In the genomic region with DNA sequence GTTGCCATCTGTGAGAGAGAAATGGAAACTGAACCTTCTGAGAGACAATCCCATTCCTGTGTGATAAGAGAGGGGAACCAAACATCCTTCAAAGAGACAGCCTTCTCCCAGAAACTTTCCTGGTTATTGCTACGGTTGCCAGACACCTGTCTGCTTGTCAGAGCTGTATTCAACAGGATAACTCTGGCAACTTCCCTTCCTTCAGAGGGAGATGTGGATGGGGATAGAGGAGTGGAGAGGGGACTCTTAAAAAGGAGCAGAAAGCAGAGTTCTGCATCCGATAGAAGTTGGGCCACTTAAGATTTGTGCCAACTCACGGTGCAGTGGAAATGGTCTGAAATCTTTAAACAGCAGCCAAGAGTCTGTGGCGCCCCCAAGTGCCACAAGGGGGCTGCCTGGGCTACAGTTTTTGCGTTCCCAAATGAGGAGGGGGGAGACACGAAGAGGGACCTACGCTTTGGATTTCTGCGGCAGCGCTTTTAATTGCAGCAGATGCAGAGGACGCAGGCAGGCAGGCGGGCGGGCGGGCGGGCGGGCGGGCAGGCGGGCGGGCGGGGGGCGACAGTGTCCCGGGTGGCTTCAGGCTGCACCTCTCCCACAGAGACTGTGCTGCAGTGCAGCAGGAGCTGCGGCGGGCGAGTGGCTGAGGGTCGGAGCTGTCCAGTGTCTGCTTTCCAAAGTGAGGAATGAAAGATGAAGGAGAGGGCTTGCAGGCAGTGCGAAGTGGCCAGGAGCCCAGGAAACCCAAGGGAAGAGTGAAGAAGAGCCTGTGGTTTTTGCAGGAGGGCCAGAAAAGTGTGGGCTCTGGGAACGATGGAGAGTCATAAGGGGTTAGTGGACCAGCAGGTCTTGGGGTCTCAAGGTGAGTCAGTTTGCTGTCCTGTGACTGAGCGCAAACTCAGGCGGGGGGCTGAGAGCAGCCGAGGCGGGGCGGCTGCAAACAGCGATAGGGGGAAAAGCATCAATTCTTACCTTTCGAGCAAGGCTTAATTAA, we compare ENCODE assay signal across 9 mouse cellular contexts. TPM values are rescaled to one million over a fixed set of nuclear protein-coding genes. Genes with fewer than 3 reads are reported as not detected.
DNase-seq lines count a peak whose midpoint lies in the region; ATAC-seq lines count a peak whose summit lies in the region.
"Had no signal": no experiment of that assay in that cellular context is flagged by ENCODE, and none has a peak within 500 bp of the region (broad histone marks: within the 10 kb centered on the region; RNA-seq: fewer than 3 reads in every experiment).

No protein-coding gene starts in this region.

- no peak for ATAC-seq in hindbrain, embryonic 15.5 days (ENCODE audit: low FRiP score, low read depth)
- ATAC-seq in midbrain, embryonic 14.5 days (ENCODE audit: low FRiP score, low TSS enrichment), result no peak

- no peak overlapping the region for H3K9ac ChIP-seq in hindbrain, embryonic 15.5 days
- no peak overlapping the region for H3K9ac ChIP-seq in midbrain, embryonic 14.5 days (replicated peaks; ENCODE audit: low read length)

- DNase-seq in heart, embryonic 10.5 days (ENCODE audit: low spot score), result no peak
- no peak for DNase-seq in heart, postnatal 4 days
- peak; percentile 69 for DNase-seq in embryo, embryonic 11 days
- peak; percentile 62 for DNase-seq in midbrain, embryonic 14.5 days
- DNase-seq in MN1 (ENCODE audit: low spot score), result no peak
- DNase-seq in layer of hippocampus, adult 18-20 months (ENCODE audit: low spot score in 2 of 2), result no peak
- DNase-seq in gastrocnemius, postnatal 36 days, result no peak
- DNase-seq: adrenal gland, postnatal 10 days had no signal

- peak overlapping the region; percentile 37 for H3K4me3 ChIP-seq in heart, embryonic 10.5 days
- H3K4me3 ChIP-seq in hindbrain, embryonic 15.5 days, result peak overlapping the region; percentile 21
- H3K4me3 ChIP-seq in midbrain, embryonic 14.5 days (replicated peaks; ENCODE audit: low read depth, low read length), result peak overlapping the region; percentile 28

- no peaks in the 10 kb centered on the region for H3K9me3 ChIP-seq in heart, embryonic 10.5 days
- no peaks in the 10 kb centered on the region for H3K9me3 ChIP-seq in hindbrain, embryonic 15.5 days
- H3K9me3 ChIP-seq in midbrain, embryonic 14.5 days (ENCODE audit: control insufficient read depth, low read length), result no peaks in the 10 kb centered on the region

- intact Hi-C loops in gastrocnemius, postnatal 36 days (cut with DNase I), result no loop called here

- H3K4me1 ChIP-seq in heart, embryonic 10.5 days, result peaks cover 3% of the 10 kb centered on the region; the same call in 1 of the 2 replicates
- peaks cover 10% of the 10 kb centered on the region; the same call in 1 of the 2 replicates for H3K4me1 ChIP-seq in hindbrain, embryonic 15.5 days (replicated peaks)
- no peaks in the 10 kb centered on the region for H3K4me1 ChIP-seq in midbrain, embryonic 14.5 days (ENCODE audit: control insufficient read depth, insufficient read depth, low read length)

- peaks cover 86% of the 10 kb centered on the region for H3K36me3 ChIP-seq in heart, embryonic 10.5 days
- H3K36me3 ChIP-seq in hindbrain, embryonic 15.5 days, result peaks cover 45% of the 10 kb centered on the region
- H3K36me3 ChIP-seq in midbrain, embryonic 14.5 days (ENCODE audit: control insufficient read depth, insufficient read depth, low read length), result peaks cover 73% of the 10 kb centered on the region

- no peaks in the 10 kb centered on the region; the same call in 1 of the 2 replicates for H3K27me3 ChIP-seq in heart, embryonic 10.5 days (ENCODE audit: insufficient read depth, poor library complexity, severe bottlenecking)
- H3K27me3 ChIP-seq in hindbrain, embryonic 15.5 days, result no peaks in the 10 kb centered on the region
- H3K27me3 ChIP-seq in midbrain, embryonic 14.5 days (ENCODE audit: control insufficient read depth, insufficient read depth, low read length), result no peaks in the 10 kb centered on the region

- H3K4me2 ChIP-seq in hindbrain, embryonic 15.5 days, result peak overlapping the region; percentile 43
- H3K4me2 ChIP-seq in midbrain, embryonic 14.5 days (ENCODE audit: low read length), result peak overlapping the region; percentile 52

- no peak overlapping the region for H3K27ac ChIP-seq in heart, embryonic 10.5 days
- H3K27ac ChIP-seq in hindbrain, embryonic 15.5 days (replicated peaks), result no peak overlapping the region
- H3K27ac ChIP-seq in midbrain, embryonic 14.5 days (replicated peaks; ENCODE audit: low read depth, low read length), result 0 out of 2 replicates have a peak overlapping the region, but pooled peaks have one; percentile 8

- WGBS in heart, embryonic 10.5 days, result 37% methylated on average over 34 of the region's 34 CpGs
- 51% methylated on average over 34 of the region's 34 CpGs for WGBS in hindbrain, embryonic 15.5 days
- whole genome bisulfite sequencing in midbrain, embryonic 14.5 days, result 53% methylated on average over 34 of the region's 34 CpGs

RNA-seq across cellular contexts. Expression of gene Rtl1, which starts 12.6 kb away (rescaled TPM):
- 0.34 and 0.94 TPM in 2 replicates for polyA plus RNA-seq in heart, embryonic 10.5 days (2016; fragmentation: Nextera tagmentation; extraction: Ambion mirVana)
- 1 to 10 TPM; 1.3 to 2.1 TPM for total RNA-seq in heart, postnatal 4 days (2021)
- 1.8 and 1.9 TPM in 2 replicates for polyA plus RNA-seq in hindbrain, embryonic 15.5 days (2015; fragmentation: Nextera tagmentation; extraction: Ambion mirVana)
- 1.2 and 2.0 TPM in 2 replicates for polyA plus RNA-seq in midbrain, embryonic 14.5 days (2014; fragmentation: Nextera tagmentation; extraction: Ambion mirVana)
- total RNA-seq in layer of hippocampus, adult 18-20 months (2021), result under 1 TPM; 0.08 to 0.17 TPM
- total RNA-seq in gastrocnemius, postnatal 36 days (2021), result not detected

Comparison
In these comparisons a context has a peak if more than half of its experiments do, and no peak if none do; other contexts are left out.
1. DNase-seq: peak in embryo, embryonic 11 days (single experiment) and midbrain, embryonic 14.5 days (single experiment); none in heart, embryonic 10.5 days (single experiment), heart, postnatal 4 days (single experiment), MN1 (single experiment), layer of hippocampus, adult 18-20 months (0 of 2) and gastrocnemius, postnatal 36 days (0 of 2).
2. Peak in every context shown above with its lines, with median percentiles within 50 percentile points of each other: H3K4me3 ChIP-seq.